9 mouse cellular contexts compared by ENCODE assay signal in the genomic region with DNA sequence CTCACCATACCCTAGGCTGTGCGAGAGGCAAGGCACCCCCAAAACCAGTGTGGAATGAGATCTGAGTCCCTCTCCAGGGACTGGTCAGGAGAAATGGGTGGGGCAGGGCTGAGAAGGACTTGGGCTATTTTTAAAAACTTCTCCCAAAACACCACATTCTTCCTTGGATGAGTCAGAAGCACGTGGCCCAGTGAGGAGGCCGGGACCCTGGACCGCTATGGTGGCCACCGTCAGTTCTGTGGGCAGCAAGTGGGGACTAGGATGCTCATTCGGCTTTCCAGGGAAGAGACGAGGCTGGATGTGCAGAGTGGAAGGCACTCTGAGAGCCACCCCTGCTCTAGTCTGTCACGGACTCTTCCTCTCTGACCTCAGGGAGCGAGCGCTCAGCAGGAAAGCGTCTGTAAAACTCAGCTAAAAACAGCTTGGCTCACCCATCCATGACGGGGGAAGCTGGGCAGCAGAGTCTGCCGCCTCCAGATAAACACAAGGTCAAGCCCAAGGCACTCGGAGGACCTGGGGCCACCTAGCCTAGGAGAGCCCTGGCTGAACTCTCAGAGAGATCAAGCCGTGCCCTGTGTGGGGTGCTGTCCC. TPM values are rescaled to one million over a fixed set of nuclear protein-coding genes. Genes with fewer than 3 reads are reported as not detected.
DNase-seq lines count a peak whose midpoint lies in the region; ATAC-seq and TF ChIP-seq lines count a peak whose summit lies in the region.
"Had no signal": no experiment of that assay in that cellular context is flagged by ENCODE, and none has a peak within 500 bp of the region (broad histone marks: within the 10 kb centered on the region; RNA-seq: fewer than 3 reads in every experiment).

No protein-coding gene starts in this region.

- TF ChIP-seq POLR2A in kidney, adult 2 months (IDR thresholded peaks at IDR 0.05; ENCODE audit: low read depth, low read length), result no peak

- H3K27me3 ChIP-seq in hindbrain, embryonic 11.5 days (ENCODE audit: control insufficient read depth, insufficient read depth, low read length), result no peaks in the 10 kb centered on the region
- H3K27me3 ChIP-seq in hindbrain, embryonic 16.5 days (replicated peaks; ENCODE audit: control insufficient read depth, insufficient read depth, low read length), result no peaks in the 10 kb centered on the region
- H3K27me3 ChIP-seq in Patski, result no peaks in the 10 kb centered on the region
- H3K27me3 ChIP-seq in kidney, adult 2 months (replicated peaks; ENCODE audit: control insufficient read depth, insufficient read depth, low read length), result no peaks in the 10 kb centered on the region

- in situ Hi-C loops in Patski (cut with MboI; ENCODE audit: low pct_unique_long_range_greater_than_20kb), result loop anchor here (25.0 kb wide), 2 partner anchors 1043 to 1493 kb away; partner anchors contain the start of gene Minos1

- no peak overlapping the region for H3K9ac ChIP-seq in hindbrain, embryonic 11.5 days (ENCODE audit: low read depth, low read length)
- no peak overlapping the region for H3K9ac ChIP-seq in hindbrain, embryonic 16.5 days (ENCODE audit: low read depth, low read length)

- no peak for ATAC-seq in hindbrain, embryonic 11.5 days (ENCODE audit: low FRiP score)
- ATAC-seq in hindbrain, embryonic 16.5 days, result no peak
- peak; percentile 51 for ATAC-seq in Patski
- no peak for ATAC-seq in granulocyte monocyte progenitor cell, adult 5-6 weeks (replicated peaks; ENCODE audit: poor library complexity, severe bottlenecking)
- ATAC-seq in erythroid progenitor cell, adult 5-6 weeks (replicated peaks; ENCODE audit: low FRiP score, poor library complexity, severe bottlenecking), result no peak; the same call in 1 of the 2 replicates

- CTCF ChIA-PET in Patski (lab: Charles Lee), result interaction anchor here (1.0 kb wide), 1 partner anchor 40 kb away, joined by 3 read pairs; no protein-coding TSS in a partner anchor

- H3K4me2 ChIP-seq in hindbrain, embryonic 11.5 days (replicated peaks; ENCODE audit: low read depth, low read length), result no peak overlapping the region
- H3K4me2 ChIP-seq in hindbrain, embryonic 16.5 days (ENCODE audit: low read length), result no peak overlapping the region

- TF ChIP-seq CTCF in Patski (IDR thresholded peaks at IDR 0.05), result no peak
- no peak for TF ChIP-seq CTCF in kidney, adult 2 months (conservative IDR thresholded peaks at IDR 0.05; ENCODE audit: insufficient read depth, insufficient read length, low read depth, low read length)

- 36% methylated on average over 15 of the region's 15 CpGs for WGBS in hindbrain, embryonic 11.5 days
- WGBS in hindbrain, embryonic 16.5 days, result 40% methylated on average over 15 of the region's 15 CpGs
- 12% methylated on average over 15 of the region's 15 CpGs for WGBS in kidney, adult 2 months

- POLR2A ChIA-PET in Patski (lab: Charles Lee), result interaction anchor here (1.1 kb wide), 1 partner anchor 11 kb away, joined by 3 read pairs; no protein-coding TSS in a partner anchor

- DNase-seq in hindbrain, embryonic 11.5 days (ENCODE audit: low spot score), result no peak
- peak; percentile 71 for DNase-seq in Patski (ENCODE audit: low read depth, low spot score)
- peak; percentile 64 for DNase-seq in gastrocnemius, postnatal 25 days
- DNase-seq in kidney, adult 2 months, result peak; percentile 92
- peak; percentile 56 for DNase-seq in lung, postnatal 36 days

- no peak overlapping the region for H3K4me3 ChIP-seq in hindbrain, embryonic 11.5 days (ENCODE audit: low read depth, low read length)
- no peak overlapping the region for H3K4me3 ChIP-seq in hindbrain, embryonic 16.5 days (ENCODE audit: low read length)
- H3K4me3 ChIP-seq in kidney, adult 2 months (ENCODE audit: insufficient read depth, low read depth, low read length), result no peak overlapping the region

- H3K4me1 ChIP-seq in hindbrain, embryonic 11.5 days (replicated peaks; ENCODE audit: control insufficient read depth, insufficient read depth, low read length), result peaks cover 11% of the 10 kb centered on the region
- peaks cover 22% of the 10 kb centered on the region for H3K4me1 ChIP-seq in hindbrain, embryonic 16.5 days (ENCODE audit: control insufficient read depth, insufficient read depth, low read depth, low read length)
- peaks cover 28% of the 10 kb centered on the region for H3K4me1 ChIP-seq in kidney, adult 2 months (ENCODE audit: control insufficient read depth, insufficient read depth, low read length)

- 0 out of 2 replicates have a peak overlapping the region, but pooled peaks have one; percentile 4 for H3K27ac ChIP-seq in hindbrain, embryonic 11.5 days (ENCODE audit: low read depth, low read length)
- H3K27ac ChIP-seq in hindbrain, embryonic 16.5 days (ENCODE audit: low read depth, low read length), result no peak overlapping the region
- H3K27ac ChIP-seq in kidney, adult 2 months (ENCODE audit: insufficient read depth, low read depth, low read length), result peak overlapping the region; percentile 83

- H3K36me3 ChIP-seq in hindbrain, embryonic 11.5 days (ENCODE audit: control insufficient read depth, insufficient read depth, low read length), result no peaks in the 10 kb centered on the region
- no peaks in the 10 kb centered on the region; the same call in 1 of the 2 replicates for H3K36me3 ChIP-seq in hindbrain, embryonic 16.5 days (ENCODE audit: control insufficient read depth, insufficient read depth, low read length)
- H3K36me3 ChIP-seq in kidney, adult 2 months (ENCODE audit: control insufficient read depth, insufficient read depth, low read length), result no peaks in the 10 kb centered on the region
- H3K36me3 ChIP-seq: G1E had no signal

- no peaks in the 10 kb centered on the region for H3K9me3 ChIP-seq in hindbrain, embryonic 11.5 days (ENCODE audit: control insufficient read depth, low read length)
- no peaks in the 10 kb centered on the region for H3K9me3 ChIP-seq in hindbrain, embryonic 16.5 days (ENCODE audit: control insufficient read depth, low read length)
- H3K9me3 ChIP-seq: G1E had no signal

RNA-seq across cellular contexts. Expression of gene Arhgef10l, which starts 35.1 kb away (rescaled TPM):
- 13.8 and 14.5 TPM in 2 replicates for polyA plus RNA-seq in hindbrain, embryonic 11.5 days (2014; fragmentation: Nextera tagmentation; extraction: Ambion mirVana)
- 20.7 and 24.5 TPM in 2 replicates for polyA plus RNA-seq in hindbrain, embryonic 16.5 days (2015; fragmentation: Nextera tagmentation; extraction: Ambion mirVana)
- 34.1 TPM for polyA plus RNA-seq in Patski (2021)
- total RNA-seq in gastrocnemius, postnatal 25 days (2021), result 10 to 100 TPM; 36.2 to 51.3 TPM
- 42.0 and 56.2 TPM in 2 replicates for polyA plus RNA-seq in kidney, adult 2 months (2012; rRNA removed)
- total RNA-seq in granulocyte monocyte progenitor cell, adult 5-6 weeks (2014; fragmentation: Nextera tagmentation), result 4.2 and 6.0 TPM in 2 replicates
- total RNA-seq in granulocyte monocyte progenitor cell, adult 5-6 weeks (2017), result 6.9 and 7.2 TPM in 2 replicates
- total RNA-seq in erythroid progenitor cell, adult 5-6 weeks (2015; ENCODE audit: low replicate concordance), result not detected in 2 replicates
- 0.64 and 1.4 TPM in 2 replicates for total RNA-seq in erythroid progenitor cell, adult 5-6 weeks (2017; ENCODE audit: low replicate concordance)
